Mouse (Mus musculus) thymus, adult 2 months (tissue): Measurements from ENCODE around the gene Olfr718-ps1. TPM values are rescaled to one million over a fixed set of nuclear protein-coding genes. Genes with fewer than 3 reads are reported as not detected.
"Not testable (repeated sequence)": the region's sequence is repeated elsewhere in the genome, so short reads cannot be mapped to it uniquely, and the experiment has no call there.

ENCODE experiments used
- DNase-seq: peaks from one replicate; pipeline ENCODE4 v3.0.0; 2021
- H3K27ac ChIP-seq: fragments of 200-500 bp; 2 replicates; pipeline ENCODE4 v1.5.1; 2012; ENCODE audit warnings: low read length, control low read depth; ENCODE audit not compliant: control insufficient read depth, insufficient read depth
- H3K27me3 ChIP-seq: fragments of 200-500 bp; 2 replicates; pipeline ENCODE4 v1.6.1; 2012; ENCODE audit warnings: mild to moderate bottlenecking, low read length, moderate library complexity, mixed read lengths; ENCODE audit not compliant: control insufficient read depth, insufficient read depth
- H3K36me3 ChIP-seq: fragments of 200-500 bp; 2 replicates; pipeline ENCODE4 v1.6.1; 2012; ENCODE audit warnings: mild to moderate bottlenecking, low read length, moderate library complexity; ENCODE audit not compliant: control insufficient read depth, insufficient read depth
- H3K4me1 ChIP-seq: fragments of 200-500 bp; replicated peaks from 2 replicates; pipeline ENCODE4 v1.6.1; 2012; ENCODE audit warnings: low read length; ENCODE audit not compliant: control insufficient read depth, insufficient read depth
- H3K4me3 ChIP-seq: fragments of 200-500 bp; 2 replicates; pipeline ENCODE4 v1.5.1; 2012; ENCODE audit warnings: mild to moderate bottlenecking, low read length, control low read depth, moderate library complexity; ENCODE audit not compliant: control insufficient read depth, insufficient read depth
- CTCF ChIP-seq: fragments of 200-500 bp; IDR thresholded peaks from 2 replicates; pipeline ENCODE4 v1.5.1; 2012; ENCODE audit warnings: mild to moderate bottlenecking, control low read depth, low read length, moderate library complexity, borderline replicate concordance; ENCODE audit not compliant: control insufficient read depth, poor library complexity, insufficient read depth; ENCODE audit errors: extremely low read depth
- POLR2A ChIP-seq: fragments of 200-500 bp; IDR thresholded peaks from 2 replicates; pipeline ENCODE4 v1.6.1; 2012; ENCODE audit warnings: mild to moderate bottlenecking, low read length, control low read depth, moderate library complexity; ENCODE audit not compliant: control insufficient read depth, poor library complexity, insufficient read depth; ENCODE audit errors: extremely low read depth
- WGBS: fragments of 180-500 bp; shearing (Covaris S2); methylation state at CpG from one replicate; pipeline ENCODE4 v1.1.7; 2018; 5-methylcytosine and 5-hydroxymethylcytosine counted together
- polyA plus RNA-seq: library from polyadenylated mRNA; depleted of rRNA; stranded (reverse); fragments of >200 nt; gene quantifications from 2 replicates; pipeline ENCODE4 v1.2.3, GENCODE M21; 2012; rRNA removed

The Olfr718-ps1 gene
- polyA plus RNA-seq, result not detected in 2 replicates

GRCm38 (mm10) chr5:143147481-143147880, at the start of gene Olfr718-ps1:
Gene Olfr718-ps1, minus strand, starts transcription at chr5:143147581.
- Histone ChIP-seq H3K4me1 (no peaks in the 10 kb centered on the region), H3K4me3 (no peak within 1 kb of the TSS), H3K27ac (no peak within 1 kb of the TSS), H3K36me3 (no peaks in the 10 kb centered on the region), H3K27me3 (no peaks in the 10 kb centered on the region; the same call in 1 of the 2 replicates)
- TF ChIP-seq CTCF (no peak), POLR2A (no peak)
- 77% methylated on average over 3 of the region's 3 CpGs for WGBS
- no peak for DNase-seq

DNA sequence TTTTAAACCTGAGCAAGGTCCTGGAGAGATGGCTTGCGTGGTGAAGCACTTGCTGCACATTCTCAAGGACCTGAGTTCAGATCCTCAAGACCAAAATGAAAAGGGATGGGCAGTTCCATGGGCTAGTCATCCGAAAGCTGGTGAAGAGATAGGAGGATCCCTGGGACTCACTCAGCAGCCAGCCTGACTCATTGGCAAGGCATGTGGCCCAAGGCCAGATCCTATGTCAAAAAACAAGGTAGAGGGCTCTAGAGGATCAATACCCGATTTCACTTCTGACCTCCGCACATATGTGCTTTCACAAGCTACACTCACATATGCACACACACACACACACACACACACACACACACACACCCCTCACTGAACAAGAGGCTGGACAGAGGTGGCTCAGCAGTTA, 49.1 kb upstream of the Olfr718-ps1 start:
- WGBS, result 89% methylated on average over 4 of the region's 4 CpGs
- no peaks in the 10 kb centered on the region for H3K4me1 ChIP-seq
- TF ChIP-seq CTCF, result no peak
- TF ChIP-seq POLR2A, result no peak
- no peak overlapping the region for H3K4me3 ChIP-seq
- no peak for DNase-seq
- no peaks in the 10 kb centered on the region for H3K27me3 ChIP-seq
- H3K36me3 ChIP-seq, result no peaks in the 10 kb centered on the region
- no peak overlapping the region for H3K27ac ChIP-seq

GRCm38 (mm10) chr5:143195166-143195565, 47.8 kb upstream of the Olfr718-ps1 start:
- no peaks in the 10 kb centered on the region for H3K36me3 ChIP-seq
- no peak for DNase-seq
- no peak for TF ChIP-seq CTCF
- no peak for TF ChIP-seq POLR2A

GRCm38 (mm10) chr5:143194747-143195146, 47.4 kb upstream of the Olfr718-ps1 start:
- not testable (repeated sequence) for DNase-seq, H3K36me3 ChIP-seq, H3K4me3 ChIP-seq, H3K27ac ChIP-seq, H3K4me1 ChIP-seq, H3K27me3 ChIP-seq
- 50% methylated on average over 8 of the region's 8 CpGs for WGBS

More at GRCm38 (mm10) chr5:143195166-143195565, 47.8 kb upstream of the Olfr718-ps1 start:
- Histone ChIP-seq H3K4me1 (no peaks in the 10 kb centered on the region), H3K27me3 (no peaks in the 10 kb centered on the region), H3K4me3 (no peak overlapping the region), H3K27ac (no peak overlapping the region)
- 82% methylated on average over 2 of the region's 2 CpGs for WGBS

GRCm38 (mm10) chr5:143192806-143193205, 45.4 kb upstream of the Olfr718-ps1 start:
- Histone ChIP-seq H3K36me3 (no peaks in the 10 kb centered on the region), H3K4me1 (no peaks in the 10 kb centered on the region), H3K27ac (no peak overlapping the region), H3K27me3 (no peaks in the 10 kb centered on the region), H3K4me3 (no peak overlapping the region)
- DNase-seq, result no peak
- WGBS, result 89% methylated on average over 8 of the region's 8 CpGs
- TF ChIP-seq CTCF (no peak), POLR2A (no peak)

- H3K36me3 ChIP-seq, H3K4me3 ChIP-seq, H3K4me1 ChIP-seq, H3K27me3 ChIP-seq, DNase-seq, H3K27ac ChIP-seq: not testable (repeated sequence)
- WGBS, result 100% methylated on average over 1 of the region's 1 CpGs
These were observed 40.6 kb upstream of the Olfr718-ps1 start for GRCm38 (mm10) chr5:143188014-143188413.

DNA sequence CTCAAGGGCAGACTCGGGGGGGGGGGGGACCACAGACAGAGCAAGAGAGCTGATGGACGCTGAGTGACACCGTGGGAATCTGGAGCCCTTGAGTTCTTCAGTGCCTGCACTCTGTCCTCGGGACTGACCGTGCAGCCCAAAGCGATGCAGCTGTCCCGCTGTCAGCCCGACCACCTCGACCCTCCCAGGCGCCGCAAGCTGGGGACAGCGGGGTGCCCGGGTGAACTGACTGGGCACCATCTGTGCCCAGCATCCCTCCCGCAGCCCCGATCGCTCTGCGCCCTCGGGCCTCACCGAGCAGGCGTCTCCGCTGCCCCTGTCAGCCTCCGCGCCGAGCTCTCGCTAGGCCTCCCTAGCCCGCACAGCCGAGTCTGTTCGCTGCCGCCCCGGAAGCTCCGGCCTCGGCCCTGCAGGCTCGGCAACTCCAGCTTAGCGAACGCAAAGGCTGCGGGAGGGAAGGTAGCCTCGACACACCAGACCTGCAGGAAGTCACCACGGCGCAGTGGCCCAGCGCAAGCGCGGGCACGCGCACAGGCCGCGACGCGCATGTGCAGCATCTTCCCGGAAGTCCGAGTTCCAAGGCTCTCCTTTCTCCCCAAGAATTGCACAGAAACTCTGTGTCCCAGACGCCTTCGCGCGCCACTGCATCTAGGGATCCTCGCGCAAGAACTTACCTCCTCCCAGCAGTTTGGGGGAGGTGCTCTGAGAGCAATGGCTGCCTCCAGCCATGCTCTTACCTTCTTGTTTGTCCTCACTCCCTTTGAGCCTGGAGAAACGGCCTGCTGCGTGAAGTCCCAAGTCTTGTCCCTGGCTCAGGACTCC, 33.1 kb upstream of the Olfr718-ps1 start, which contains the start of the genes Rbak and Spdye4b:
Gene Rbak (minus strand): TSS at position 521 of the 822 bp plus-strand sequence.
Gene Spdye4b (plus strand): TSS at position 763 of the 822 bp plus-strand sequence.
- Histone ChIP-seq H3K27me3 (no peaks in the 10 kb centered on the region), H3K36me3 (peaks cover 21% of the 10 kb centered on the region), H3K4me3 (peak within 1 kb of the TSS; percentile 66), H3K27ac (no peak within 1 kb of the TSS), H3K4me1 (no peaks in the 10 kb centered on the region; the same call in 1 of the 2 replicates)
- 1% methylated on average over 58 of the region's 58 CpGs for WGBS
- peak; percentile 89 for DNase-seq
- TF ChIP-seq POLR2A (peak; percentile 58; the same call in 1 of the 2 replicates), CTCF (no peak)
